Mouse (Mus musculus): ENCODE results near the gene Tmprss7. TPM values are rescaled to one million over a fixed set of nuclear protein-coding genes. Genes with fewer than 3 reads are reported as not detected.
A peak's percentile ranks its signal among the peaks of the same experiment; 100 is the strongest.

Tmprss7 gene
- total RNA-seq (2021): 1 to 10 TPM; 5.2 to 8.5 TPM
- long read RNA-seq, experiment 1, partial matches to known transcripts: 2 of 6 reads
- long read RNA-seq, experiment 1, other reads (novel, unspliced or antisense): 4 of 6 reads
- long read RNA-seq, experiment 2, partial matches to known transcripts: 5 of 13 reads
- long read RNA-seq, experiment 2, other reads (novel, unspliced or antisense): 8 of 13 reads

GRCm38 (mm10) chr16:45693558-45693957, at the start of gene Tmprss7:
Tmprss7 (minus strand) TSS chr16:45693658.
- no peak for DNase-seq (ENCODE audit: low spot score in 2 of 2)
- intact Hi-C loops (cut with DNase I): no loop called here

DNA sequence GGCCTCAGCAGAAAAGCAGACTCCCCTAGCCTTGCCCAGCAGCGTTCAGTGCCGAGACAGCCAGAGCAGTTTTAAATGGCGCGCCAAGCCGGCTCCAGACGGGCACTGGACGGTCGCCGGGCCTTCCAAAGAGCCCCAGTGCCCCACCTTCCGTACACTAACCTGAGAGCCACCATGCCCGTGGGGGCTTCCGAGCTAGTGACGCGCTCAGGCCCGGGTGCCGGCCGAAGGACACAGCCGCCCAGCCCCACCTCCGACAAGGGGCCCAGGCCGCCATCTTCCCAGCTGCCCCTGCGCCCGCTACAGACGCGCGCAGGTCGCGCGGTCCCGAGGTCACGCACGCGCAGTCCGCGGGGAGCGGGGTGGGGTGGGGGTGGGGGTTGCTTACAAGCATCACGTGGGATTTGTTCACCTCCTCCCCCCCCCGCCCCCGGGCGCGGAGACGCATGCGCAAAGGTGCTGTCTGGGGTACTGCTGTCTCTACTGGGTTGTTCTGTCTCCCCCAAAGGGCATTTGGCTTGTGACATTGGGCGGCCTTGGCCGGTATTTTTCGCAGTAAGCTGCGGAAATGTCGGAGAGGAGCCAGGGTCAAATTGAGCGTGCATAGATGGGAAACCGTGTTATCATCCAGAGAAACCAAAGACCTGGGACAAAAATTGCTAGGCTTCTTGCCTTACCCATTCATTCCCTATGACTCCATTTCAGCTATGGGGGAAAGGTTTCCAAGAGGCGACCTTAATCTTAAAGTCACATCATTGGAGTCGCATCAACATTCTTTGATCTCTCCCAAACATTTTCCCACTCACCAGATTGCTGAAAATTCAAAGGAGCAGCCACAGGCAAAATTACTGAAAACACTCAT, 49.4 kb upstream of the Tmprss7 start, which contains the start of gene Abhd10:
TSS of gene Abhd10 (minus strand) at position 341 of the 862 bp plus-strand sequence.
- intact Hi-C loops (cut with DNase I): no loop called here
- DNase-seq (ENCODE audit: low spot score in 2 of 2): peak; percentile 97

DNA sequence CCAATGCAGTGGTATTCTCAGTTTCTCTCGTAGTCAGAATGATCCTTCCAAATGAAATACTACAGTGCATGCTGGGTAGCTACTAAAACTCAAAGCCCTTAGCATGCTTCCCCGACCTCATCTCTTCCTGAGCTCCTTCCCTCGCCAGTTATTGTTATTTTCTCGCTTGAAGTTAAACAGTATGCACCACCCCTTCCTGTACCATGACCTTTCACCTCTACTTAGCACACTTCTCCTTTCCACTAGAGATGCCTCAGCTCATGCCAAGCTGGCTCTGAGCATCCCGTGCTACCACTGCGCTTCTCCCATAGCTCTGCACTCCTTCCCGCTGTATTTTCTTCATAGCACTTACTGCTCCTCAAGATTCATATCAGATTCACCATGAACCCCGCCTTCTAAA, 44.4 kb upstream of the Tmprss7 start:
- intact Hi-C loops (cut with DNase I): no loop called here
- DNase-seq (ENCODE audit: low spot score in 2 of 2): no peak

DNA sequence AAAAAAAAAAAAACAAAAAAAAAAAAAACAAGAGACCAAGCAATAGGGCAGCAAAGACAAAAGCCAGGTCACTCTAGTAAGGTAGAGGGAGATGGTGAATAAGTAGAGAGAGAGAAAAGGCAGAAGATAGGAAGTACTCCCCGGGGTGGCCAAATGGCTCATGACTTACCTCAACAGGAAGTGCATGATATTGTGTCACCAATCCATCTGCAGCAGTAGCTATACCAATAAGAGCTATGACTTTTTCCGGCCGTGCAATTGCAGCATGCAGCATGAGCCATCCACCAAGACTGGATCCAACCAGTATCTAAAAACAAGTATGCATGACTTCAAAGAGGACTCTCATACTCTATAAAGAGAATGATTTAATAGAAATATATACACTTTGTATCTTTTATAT, 43.3 kb upstream of the Tmprss7 start:
- DNase-seq (ENCODE audit: low spot score in 2 of 2): no peak
- intact Hi-C loops (cut with DNase I): no loop called here

DNA sequence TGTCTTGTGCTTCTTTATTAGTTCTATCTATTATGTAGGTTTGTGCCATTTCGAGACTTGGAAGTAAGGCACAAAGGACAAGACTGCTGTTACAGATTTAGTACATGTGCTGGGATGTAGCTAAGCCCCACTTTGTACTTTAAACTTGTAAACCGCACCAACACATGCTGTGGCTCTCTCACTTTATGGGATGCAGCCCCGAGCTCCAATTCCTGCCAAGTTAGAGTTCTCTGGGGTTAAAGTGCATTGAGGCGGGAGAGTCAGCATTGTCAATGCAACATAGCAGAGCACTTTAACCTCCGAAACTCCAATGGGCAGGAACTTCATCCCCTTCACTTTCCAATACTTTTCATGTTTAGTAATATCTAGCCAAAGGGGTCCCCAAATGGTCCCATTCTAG, 35.7 kb upstream of the Tmprss7 start:
- no peak for DNase-seq (ENCODE audit: low spot score in 2 of 2)
- intact Hi-C loops (cut with DNase I): no loop called here

- intact Hi-C loops (cut with DNase I): loop anchor here (2.0 kb wide), 1 partner anchor 40 kb away; no protein-coding TSS in a partner anchor
Measured at GRCm38 (mm10) chr16:45724742-45725102, 31.3 kb upstream of the Tmprss7 start.

GRCm38 (mm10) chr16:45724061-45724741, 30.7 kb upstream of the Tmprss7 start, which contains the start of gene Tagln3:
Tagln3 (minus strand) TSS chr16:45724608.
- peak; percentile 76 to 82 for DNase-seq (ENCODE audit: low spot score in 2 of 2)
- intact Hi-C loops (cut with DNase I): loop anchor here (2.0 kb wide), 1 partner anchor 39 kb away; no protein-coding TSS in a partner anchor

More at GRCm38 (mm10) chr16:45724742-45725102, 31.3 kb upstream of the Tmprss7 start:
- no peak for DNase-seq (ENCODE audit: low spot score in 2 of 2)

DNA sequence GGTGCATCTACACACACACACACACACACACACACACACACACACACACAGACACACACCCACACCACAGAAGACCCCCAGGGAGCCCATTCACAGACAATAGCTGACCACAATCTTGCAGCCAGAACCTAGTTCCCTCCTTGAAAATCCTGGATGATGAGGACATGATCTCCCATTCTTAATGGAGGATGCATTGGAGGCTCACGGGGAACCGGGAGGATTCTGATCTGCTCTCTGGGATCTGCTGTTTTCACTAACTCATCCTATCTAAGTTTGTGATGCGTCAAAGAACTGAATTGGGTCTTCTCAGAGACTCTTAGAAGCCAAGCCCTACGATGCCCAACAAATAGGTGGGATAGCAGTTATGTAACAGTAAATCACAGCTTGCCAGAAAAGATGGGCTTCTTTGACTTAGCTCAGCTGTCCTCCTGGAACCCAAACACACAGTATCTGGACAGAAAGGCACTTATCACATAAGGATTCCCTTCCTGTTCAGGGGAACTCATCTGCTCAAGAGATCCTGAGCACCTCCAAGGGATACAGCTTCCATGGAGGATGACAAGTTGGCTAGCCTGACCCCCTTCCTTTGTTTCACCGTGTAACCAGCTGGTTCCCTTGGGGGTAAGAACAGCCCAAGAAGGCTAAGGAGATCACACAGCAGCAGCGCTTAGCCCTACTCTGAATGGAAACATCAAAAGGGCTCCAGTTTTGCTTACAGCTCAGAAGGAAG, 29.9 kb upstream of the Tmprss7 start:
- intact Hi-C loops (cut with DNase I): no loop called here

DNA sequence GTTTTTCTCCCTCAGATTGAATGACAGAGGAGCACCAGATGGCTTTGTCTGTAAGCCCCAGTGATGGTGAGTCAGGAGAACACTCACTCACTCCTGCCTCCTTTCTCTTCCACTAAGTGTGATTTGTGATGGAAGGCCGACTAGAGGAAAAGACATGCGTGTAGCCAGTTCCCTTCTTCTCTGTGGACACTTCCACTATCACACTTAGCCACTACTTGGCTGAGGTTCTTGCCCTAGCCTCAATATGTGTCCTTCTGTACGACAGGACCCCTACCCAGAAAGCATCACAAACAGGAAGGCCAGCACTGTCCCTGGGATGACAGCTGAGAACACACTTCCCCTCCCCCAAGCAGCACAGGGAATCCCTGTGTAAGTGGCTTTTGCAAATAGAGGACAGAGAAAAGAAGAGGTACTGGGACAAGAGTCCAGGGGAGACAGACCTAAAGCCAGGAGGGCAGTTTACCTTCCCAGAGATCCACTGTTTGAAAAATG, 29.0 kb upstream of the Tmprss7 start:
- intact Hi-C loops (cut with DNase I): no loop called here
- peak in 1 of 2 experiments; percentile 43 for DNase-seq (ENCODE audit: low spot score in 2 of 2)

More for the DNA sequence above, 29.9 kb upstream of the Tmprss7 start:
- peak; percentile 23 to 43 for DNase-seq (ENCODE audit: low spot score in 2 of 2)

GRCm38 (mm10) chr16:45720022-45720630, 26.7 kb upstream of the Tmprss7 start:
- intact Hi-C loops (cut with DNase I): no loop called here
- DNase-seq (ENCODE audit: low spot score in 2 of 2): no peak

DNA sequence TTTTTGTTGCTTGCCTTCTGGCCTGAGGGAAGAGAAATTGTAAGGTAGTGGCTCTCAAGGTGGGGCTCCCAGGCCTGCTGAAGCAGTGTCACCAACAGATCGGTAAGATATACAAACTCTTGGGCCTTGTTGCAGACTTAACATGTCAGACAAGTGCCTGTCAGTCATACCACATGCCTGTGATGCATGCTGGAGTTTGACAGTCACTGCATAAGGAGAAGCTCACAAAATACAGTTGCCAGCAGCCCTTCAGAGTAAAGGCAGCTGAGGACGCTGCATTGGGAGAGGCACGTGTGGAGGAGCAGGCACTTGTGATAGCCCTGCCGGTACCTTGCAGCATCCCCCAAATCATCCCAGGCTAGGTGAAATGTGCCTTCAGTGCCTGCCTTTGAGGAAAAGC, 24.8 kb upstream of the Tmprss7 start:
- DNase-seq (ENCODE audit: low spot score in 2 of 2): no peak
- intact Hi-C loops (cut with DNase I): no loop called here

- peak in 1 of 2 experiments; percentile 51 for DNase-seq (ENCODE audit: low spot score in 2 of 2)
- intact Hi-C loops (cut with DNase I): no loop called here
Measured at GRCm38 (mm10) chr16:45714489-45715150, 21.2 kb upstream of the Tmprss7 start.

GRCm38 (mm10) chr16:45713878-45714277, 20.4 kb upstream of the Tmprss7 start:
- intact Hi-C loops (cut with DNase I): no loop called here
- DNase-seq (ENCODE audit: low spot score in 2 of 2): no peak

DNA sequence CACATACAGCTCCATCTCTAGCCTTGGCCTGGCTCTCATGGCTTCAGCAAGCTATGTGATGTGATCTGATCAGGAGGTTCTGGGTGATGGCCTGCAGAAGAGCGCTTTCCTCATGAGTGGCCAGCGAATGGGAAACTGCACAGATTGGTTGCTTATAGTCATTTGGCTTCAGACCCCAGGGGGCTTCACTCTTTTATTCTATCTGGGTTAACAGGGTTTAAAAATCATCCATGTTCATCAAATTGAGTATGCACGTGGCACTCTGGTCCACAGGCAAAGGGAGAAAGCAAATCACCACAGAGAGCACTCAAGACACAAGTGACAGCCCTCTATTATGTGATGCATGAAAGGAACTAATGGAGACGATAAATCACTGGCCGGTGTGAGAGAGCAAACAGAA, 19.8 kb upstream of the Tmprss7 start:
- no peak for DNase-seq (ENCODE audit: low spot score in 2 of 2)
- intact Hi-C loops (cut with DNase I): no loop called here

DNA sequence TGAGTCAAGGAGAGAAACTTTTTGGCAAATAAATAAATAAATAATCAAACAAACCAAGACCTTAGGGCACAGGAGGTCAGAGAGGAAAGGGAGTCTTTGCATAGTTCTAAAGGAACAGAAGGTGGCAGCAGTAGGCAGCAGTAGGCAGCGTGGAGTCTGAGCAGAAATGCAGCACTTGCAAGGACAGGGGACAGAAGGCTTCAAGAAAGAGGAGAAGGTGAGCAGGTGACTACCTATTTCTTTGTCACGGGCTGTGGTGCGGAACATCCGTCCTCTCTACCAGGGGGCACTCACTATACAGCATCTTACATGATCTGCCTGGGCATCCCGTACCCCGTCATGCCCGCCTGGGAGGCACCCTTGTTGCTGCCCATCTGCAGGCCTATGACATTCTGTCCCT, 17.8 kb upstream of the Tmprss7 start:
- no peak for DNase-seq (ENCODE audit: low spot score in 2 of 2)
- intact Hi-C loops (cut with DNase I): no loop called here

DNA sequence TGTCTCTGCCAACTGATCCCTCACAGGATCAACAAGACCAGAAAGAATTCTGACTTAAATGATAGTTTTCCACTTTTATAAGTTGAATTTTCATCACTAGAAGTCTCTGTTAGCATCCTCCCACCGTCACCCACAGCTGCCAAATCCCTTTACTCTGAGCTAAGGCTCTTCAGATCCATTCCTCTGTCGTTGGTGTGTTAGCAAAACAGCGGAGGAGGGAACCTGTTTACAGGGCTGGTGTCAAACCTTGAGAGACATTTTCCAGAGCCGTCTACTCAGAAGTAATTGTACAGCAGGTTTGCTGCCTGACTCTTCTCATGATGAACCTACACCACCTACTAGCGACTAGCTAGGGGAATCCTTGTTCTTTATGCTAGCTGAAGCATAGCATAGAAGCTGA, 5.8 kb upstream of the Tmprss7 start:
- no peak for DNase-seq (ENCODE audit: low spot score in 2 of 2)
- intact Hi-C loops (cut with DNase I): no loop called here

GRCm38 (mm10) chr16:45697996-45698395, 4.5 kb upstream of the Tmprss7 start:
- intact Hi-C loops (cut with DNase I): no loop called here

GRCm38 (mm10) chr16:45695445-45696160, 2.1 kb upstream of the Tmprss7 start:
- DNase-seq (ENCODE audit: low spot score in 2 of 2): no peak
- intact Hi-C loops (cut with DNase I): no loop called here

More at GRCm38 (mm10) chr16:45697996-45698395, 4.5 kb upstream of the Tmprss7 start:
- no peak for DNase-seq (ENCODE audit: low spot score in 2 of 2)
